Mouse (Mus musculus): ENCODE results near the gene Ap1m1.

Gene Ap1m1

DNA sequence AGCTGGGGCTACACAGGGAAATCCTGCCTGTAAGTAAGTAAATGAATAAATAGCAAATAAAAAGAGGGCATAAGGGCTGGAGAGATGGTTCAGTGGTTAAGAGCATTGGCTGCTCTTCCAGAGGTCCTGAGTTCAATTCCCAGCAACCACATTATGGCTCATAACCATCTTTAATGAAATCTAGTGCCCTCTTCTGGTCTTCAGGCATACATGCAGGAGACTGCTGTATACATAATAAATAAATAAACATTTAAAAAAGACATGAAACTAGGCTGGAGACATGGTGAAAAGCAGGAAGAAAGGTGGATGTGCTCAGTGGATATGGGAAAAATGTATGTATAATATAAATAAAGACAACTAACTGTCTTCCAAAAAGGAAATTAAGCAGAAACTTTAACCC lies 53.5 kb downstream of the Ap1m1 start:
- no peak for DNase-seq (ENCODE audit: extremely low spot score)

DNA sequence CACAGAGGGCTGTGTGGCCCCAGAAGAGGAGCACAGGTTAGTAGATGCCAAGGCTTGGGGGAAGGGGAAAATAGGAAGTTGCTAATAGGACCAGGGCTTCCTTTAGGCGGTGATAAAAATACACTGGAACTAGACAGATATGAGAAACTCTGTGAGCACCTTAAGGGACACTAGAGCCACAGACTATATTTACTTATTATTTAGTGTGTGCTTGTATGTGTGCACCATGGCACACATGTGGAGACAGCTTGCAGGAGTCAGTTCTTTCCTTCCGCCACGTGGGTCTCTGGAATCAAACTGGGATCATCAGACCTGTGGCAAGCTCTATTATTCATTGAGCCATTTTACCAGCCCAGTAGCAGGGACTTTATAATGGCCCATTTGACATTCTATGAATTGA lies 55.3 kb downstream of the Ap1m1 start:
- DNase-seq (ENCODE audit: extremely low spot score), result no peak

- DNase-seq (ENCODE audit: extremely low spot score), result no peak
Measured at GRCm38 (mm10) chr8:72295679-72296078, 55.9 kb downstream of the Ap1m1 start.

DNA sequence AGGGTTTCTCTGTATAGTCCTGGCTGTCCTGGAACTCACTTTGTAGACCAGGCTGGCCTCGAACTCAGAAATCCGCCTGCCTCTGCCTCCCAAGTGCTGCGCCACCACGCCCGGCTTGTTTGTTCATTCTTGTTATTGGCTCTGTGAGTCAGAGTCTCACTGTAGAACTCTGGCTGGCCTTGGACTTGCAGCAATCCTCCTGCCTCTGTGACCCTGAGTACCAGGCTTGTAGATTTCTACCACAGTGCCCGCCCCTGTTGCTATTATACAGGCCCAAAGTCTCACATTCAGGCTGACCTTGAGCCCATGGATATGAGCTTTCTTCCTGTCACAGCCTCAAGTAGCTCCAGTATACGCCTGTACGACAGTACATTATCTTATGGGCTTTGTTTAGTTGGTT lies 56.7 kb downstream of the Ap1m1 start:
- DNase-seq (ENCODE audit: extremely low spot score), result no peak

DNA sequence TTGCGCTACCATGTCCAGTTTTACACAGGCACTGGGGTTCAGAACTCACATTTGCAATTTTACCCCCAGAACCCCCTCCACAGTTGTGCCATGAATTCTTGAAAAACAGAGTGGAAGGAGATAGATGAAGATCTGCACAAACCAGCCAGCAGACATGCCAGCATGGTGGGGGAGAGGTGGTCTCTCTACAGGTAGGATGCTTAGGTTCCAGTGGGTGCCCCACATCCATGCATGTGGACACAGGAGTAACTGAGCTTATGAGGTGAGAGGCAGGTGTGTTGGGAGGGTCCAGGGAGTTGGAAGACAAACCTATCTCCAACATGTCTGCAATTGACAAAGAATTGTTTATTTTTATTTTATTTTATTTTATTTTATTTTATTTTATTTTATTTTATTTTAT lies 59.1 kb downstream of the Ap1m1 start:
- DNase-seq (ENCODE audit: extremely low spot score), result no peak

- no peak for DNase-seq (ENCODE audit: extremely low spot score)
Measured at GRCm38 (mm10) chr8:72300654-72301400, 61.0 kb downstream of the Ap1m1 start.

- no peak for DNase-seq (ENCODE audit: extremely low spot score)
Measured at GRCm38 (mm10) chr8:72301497-72301896, 61.7 kb downstream of the Ap1m1 start.

DNA sequence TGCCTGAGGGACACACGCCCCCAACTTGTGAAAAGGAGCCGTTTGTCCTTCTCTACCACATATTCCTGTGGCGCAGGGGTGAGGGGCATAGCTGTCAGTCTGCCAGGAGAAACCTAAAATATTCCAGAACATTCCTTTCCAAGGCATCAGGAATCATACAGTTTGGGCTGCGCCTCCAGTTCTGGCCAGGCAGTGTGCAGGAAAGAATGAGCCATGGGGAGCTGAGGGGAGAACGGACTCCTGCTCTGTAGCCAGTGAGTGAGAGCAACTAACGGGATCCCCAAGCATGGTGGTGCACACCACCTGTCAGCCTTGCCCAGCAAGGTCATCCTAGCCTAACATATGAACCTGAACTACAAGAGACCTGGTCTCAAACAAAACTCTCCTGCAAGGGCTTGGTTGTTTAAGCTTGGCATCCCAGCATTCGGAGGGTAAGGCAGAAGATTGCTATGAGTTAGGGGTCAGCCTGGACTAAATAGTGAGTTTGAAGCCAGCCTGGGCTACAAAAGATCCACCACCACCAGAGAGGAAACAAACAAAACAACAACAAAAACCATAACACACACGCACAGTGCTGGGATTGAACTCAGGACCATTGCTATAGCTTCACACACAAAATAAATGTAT lies 63.3 kb downstream of the Ap1m1 start:
- no peak for DNase-seq (ENCODE audit: extremely low spot score)

DNA sequence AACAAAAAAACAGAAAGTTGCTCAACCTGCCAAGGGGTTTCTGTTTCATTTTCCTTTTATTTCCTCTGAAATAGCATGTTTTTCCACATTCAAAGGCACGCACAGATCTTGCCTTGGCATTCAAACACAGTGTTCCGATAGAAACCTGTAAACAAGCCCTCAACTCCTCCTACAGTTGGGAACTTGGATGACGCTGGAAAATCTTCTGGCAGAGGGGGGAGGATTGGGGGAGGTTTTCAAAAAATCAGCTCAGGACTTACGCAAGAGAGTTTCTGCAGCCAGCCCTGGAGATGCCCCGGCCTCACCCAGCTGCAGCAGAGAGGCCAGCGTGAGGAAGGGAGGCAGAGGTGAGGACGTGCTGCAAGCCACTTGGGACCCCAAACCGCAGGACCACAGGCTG lies 63.8 kb downstream of the Ap1m1 start:
- DNase-seq (ENCODE audit: extremely low spot score), result no peak

- no peak for DNase-seq (ENCODE audit: extremely low spot score)
Measured at GRCm38 (mm10) chr8:72305210-72305905, 65.5 kb downstream of the Ap1m1 start, which contains the start of gene Gm10282. Gene Gm10282 (minus strand): TSS chr8:72305260.

GRCm38 (mm10) chr8:72306913-72307312 lies 67.1 kb downstream of the Ap1m1 start:
- no peak for DNase-seq (ENCODE audit: extremely low spot score)
